Comparison of ENCODE assay signal across 8 mouse cellular contexts in the genomic region with DNA sequence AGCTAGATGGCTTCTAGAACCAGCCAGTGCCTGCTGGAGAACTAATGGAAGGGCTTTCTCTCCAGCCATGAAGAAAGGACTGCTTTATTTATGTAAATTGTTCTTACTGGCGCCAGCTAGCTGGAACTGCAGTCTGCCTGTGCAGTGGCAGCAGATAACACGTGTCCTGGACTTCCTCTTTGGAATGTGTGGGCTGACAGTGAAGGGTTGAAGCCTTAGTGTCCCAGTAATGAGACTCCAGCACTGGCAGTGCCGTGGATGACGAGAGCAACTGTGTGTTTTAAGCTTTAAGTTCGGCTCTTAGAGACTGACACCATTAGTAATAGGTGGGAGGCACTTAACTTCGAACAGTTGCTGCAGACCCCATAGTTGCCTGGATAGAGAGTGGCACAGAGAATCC. TPM values are rescaled to one million over a fixed set of nuclear protein-coding genes. Genes with fewer than 3 reads are reported as not detected.
A peak's percentile ranks its signal among the peaks of the same experiment; 100 is the strongest.
DNase-seq lines count a peak whose midpoint lies in the region; ATAC-seq and TF ChIP-seq lines count a peak whose summit lies in the region.

No protein-coding gene starts in this region.

- DNase-seq in MN1 (ENCODE audit: low spot score): peak; percentile 83
- DNase-seq in heart, postnatal 14 days: peak; percentile 61 to 69
- DNase-seq in kidney, postnatal 36 days: peak; percentile 73 to 80
- DNase-seq in lung, postnatal 25 days (ENCODE audit: low spot score): peak; percentile 81

- H3K27me3 ChIP-seq in forebrain, embryonic 12.5 days: no peaks in the 10 kb centered on the region
- no peaks in the 10 kb centered on the region for H3K27me3 ChIP-seq in small intestine, adult 2 months (ENCODE audit: control insufficient read depth, insufficient read depth, low read length)

- peak; percentile 89 for ATAC-seq in forebrain, embryonic 12.5 days (ENCODE audit: low FRiP score)
- no peak for ATAC-seq in activated CD4-positive, CD25-positive, alpha-beta regulatory T cell, adult 4 months

- peak overlapping the region; percentile 37 for H3K4me3 ChIP-seq in brown adipose tissue, adult 24 weeks (ENCODE audit: insufficient read depth, low read depth, low read length)
- H3K4me3 ChIP-seq in forebrain, embryonic 12.5 days (replicated peaks): no peak overlapping the region
- no peak overlapping the region for H3K4me3 ChIP-seq in small intestine, adult 2 months (ENCODE audit: low read depth, low read length)

- H3K9ac ChIP-seq in forebrain, embryonic 12.5 days: 0 out of 2 replicates have a peak overlapping the region, but pooled peaks have one; percentile 0

- TF ChIP-seq POLR2A in small intestine, adult 2 months (IDR thresholded peaks at IDR 0.05; ENCODE audit: low read depth, low read length): no peak

- 5% methylated on average over 6 of the region's 6 CpGs for WGBS in forebrain, embryonic 12.5 days
- 26% methylated on average over 6 of the region's 6 CpGs for WGBS in small intestine, adult 2 months

- no peaks in the 10 kb centered on the region for H3K9me3 ChIP-seq in forebrain, embryonic 12.5 days

- no peak for TF ChIP-seq CTCF in small intestine, adult 2 months (IDR thresholded peaks at IDR 0.05; ENCODE audit: extremely low read depth, insufficient read length, insufficient replicate concordance, low read depth, low read length)

- H3K4me1 ChIP-seq in brown adipose tissue, adult 24 weeks (ENCODE audit: control insufficient read depth, insufficient read depth, insufficient read length, low read length): peaks cover 7% of the 10 kb centered on the region
- peaks cover 42% of the 10 kb centered on the region for H3K4me1 ChIP-seq in forebrain, embryonic 12.5 days
- peaks cover 16% of the 10 kb centered on the region; the same call in 1 of the 2 replicates for H3K4me1 ChIP-seq in small intestine, adult 2 months (ENCODE audit: control insufficient read depth, insufficient read depth, insufficient read length, low read length)

- intact Hi-C loops in heart, postnatal 14 days (cut with DNase I): no loop called here

- peak overlapping the region; percentile 76 for H3K27ac ChIP-seq in brown adipose tissue, adult 24 weeks (replicated peaks; ENCODE audit: low read depth, low read length)
- peak overlapping the region; percentile 82 for H3K27ac ChIP-seq in forebrain, embryonic 12.5 days
- peak overlapping the region; percentile 20; the same call in 1 of the 2 replicates for H3K27ac ChIP-seq in small intestine, adult 2 months (ENCODE audit: insufficient read depth, low read depth, low read length)

- H3K36me3 ChIP-seq in forebrain, embryonic 12.5 days (replicated peaks): peaks cover 17% of the 10 kb centered on the region
- H3K36me3 ChIP-seq in small intestine, adult 2 months (ENCODE audit: control insufficient read depth, insufficient read depth, low read length): peaks cover 3% of the 10 kb centered on the region; the same call in 1 of the 2 replicates

- H3K4me2 ChIP-seq in forebrain, embryonic 12.5 days: peak overlapping the region; percentile 11; the same call in 1 of the 2 replicates

RNA-seq across cellular contexts. Expression of gene Atf7ip, which starts 37.2 kb away (rescaled TPM):
- 13.8 and 15.4 TPM in 2 replicates for polyA plus RNA-seq in brown adipose tissue, adult 24 weeks (2012; ENCODE audit: insufficient read depth, insufficient read length, missing spikeins)
- polyA plus RNA-seq in forebrain, embryonic 12.5 days (2016; fragmentation: Nextera tagmentation; extraction: Ambion mirVana): 63.2 and 72.4 TPM in 2 replicates
- total RNA-seq in heart, postnatal 14 days (2021): 100 to 1,000 TPM in 1 of 2 experiments, 10 to 100 TPM in 1; 92.6 to 107 TPM
- 9.4 and 19.0 TPM in 2 replicates for polyA plus RNA-seq in small intestine, adult 2 months (2012; rRNA removed)
- 10 to 100 TPM; 72.8 to 79.5 TPM for polyA plus RNA-seq in activated CD4-positive, CD25-positive, alpha-beta regulatory T cell, adult 4 months (2017; shearing (Covaris generic))

Comparison
In these comparisons a context has a peak if more than half of its experiments do, and no peak if none do; other contexts are left out.
1. H3K27ac ChIP-seq: peak in every context shown above with its lines; median percentile 82 in forebrain, embryonic 12.5 days; 76 in brown adipose tissue, adult 24 weeks; 20 in small intestine, adult 2 months.